Mouse (Mus musculus) embryonic facial prominence, embryonic 14.5 days (tissue): ENCODE measurements around the gene Gad1. TPM values are rescaled to one million over a fixed set of nuclear protein-coding genes. Genes with fewer than 3 reads are reported as not detected.

Source experiments
- ATAC-seq: fragments of 200-750 bp; cut with Nextera tagmentation; 2 replicates; pipeline ENCODE4 v1.8.0; 2017; ENCODE audit warnings: low read depth, moderate number of reproducible peaks, moderate TSS enrichment
- DNase-seq: peaks from one replicate; pipeline ENCODE4 v3.0.0-alpha.2; 2015; ENCODE audit warnings: low spot score
- H3K27ac ChIP-seq: fragments of 300-500 bp; sonication (generic); replicated peaks from 2 replicates; pipeline ENCODE4 v1.5.1; 2014; ENCODE audit warnings: low read depth, mild to moderate bottlenecking, low read length, moderate library complexity
- H3K27me3 ChIP-seq: fragments of 300-500 bp; sonication (generic); replicated peaks from 2 replicates; pipeline ENCODE4 v1.6.1; 2014; ENCODE audit warnings: low read length; ENCODE audit not compliant: control insufficient read depth, insufficient read depth
- H3K36me3 ChIP-seq: fragments of 300-500 bp; sonication (generic); 2 replicates; pipeline ENCODE4 v1.6.1; 2014; ENCODE audit warnings: low read length, mixed read lengths; ENCODE audit not compliant: control insufficient read depth, insufficient read depth
- H3K4me1 ChIP-seq: fragments of 300-500 bp; sonication (generic); 2 replicates; pipeline ENCODE4 v1.6.1; 2014; ENCODE audit warnings: antibody characterized with exemption, low read length; ENCODE audit not compliant: control insufficient read depth, insufficient read depth
- H3K4me2 ChIP-seq: fragments of 300-500 bp; sonication (generic); 2 replicates; pipeline ENCODE4 v1.6.1; 2014; ENCODE audit warnings: low read depth, mild to moderate bottlenecking, low read length, moderate library complexity, mixed read lengths
- H3K4me3 ChIP-seq: fragments of 300-500 bp; sonication (generic); 2 replicates; pipeline ENCODE4 v1.5.1; 2014; ENCODE audit warnings: low read depth, mild to moderate bottlenecking, low read length
- H3K9ac ChIP-seq: fragments of 300-500 bp; sonication (generic); 2 replicates; pipeline ENCODE4 v1.6.1; 2014; ENCODE audit warnings: low read depth, mild to moderate bottlenecking, low read length, moderate library complexity, mixed read lengths
- H3K9me3 ChIP-seq: fragments of 300-500 bp; sonication (generic); 2 replicates; pipeline ENCODE4 v1.6.1; 2016; ENCODE audit warnings: low read length; ENCODE audit not compliant: control insufficient read depth
- WGBS: fragments of 180-500 bp; shearing (Covaris S2); extraction: QIAGEN DNeasy Blood & Tissue Kit; methylation state at CpG from one replicate; pipeline ENCODE4 v1.1.7; 2014; 5-methylcytosine and 5-hydroxymethylcytosine counted together
- polyA plus RNA-seq: library from polyadenylated mRNA; unstranded; fragments of >200 nt; fragmentation: Nextera tagmentation; extraction: Ambion mirVana; gene quantifications from 2 replicates; pipeline ENCODE4 v1.2.1, GENCODE M21; 2014

Gene Gad1
- polyA plus RNA-seq, 1 experiment from 2014 or later, result 0.08 TPM

- Histone ChIP-seq H3K27ac (no peak overlapping the region), H3K4me3 (no peak overlapping the region), H3K9ac (no peak overlapping the region), H3K27me3 (no peaks in the 10 kb centered on the region), H3K4me2 (no peak overlapping the region), H3K36me3 (no peaks in the 10 kb centered on the region), H3K4me1 (no peaks in the 10 kb centered on the region), H3K9me3 (no peaks in the 10 kb centered on the region)
- ATAC-seq, result no peak
- WGBS, result 73% methylated on average over 2 of the region's 2 CpGs
- no peak for DNase-seq
Observed at GRCm38 (mm10) chr2:70551446-70551845, 1.4 kb upstream of the Gad1 start.

GRCm38 (mm10) chr2:70552067-70552598, 739 bp upstream of the Gad1 start:
- WGBS, result 79% methylated on average over 15 of the region's 15 CpGs
- no peak overlapping the region for H3K9ac ChIP-seq
- H3K9me3 ChIP-seq, result no peaks in the 10 kb centered on the region
- H3K27me3 ChIP-seq, result no peaks in the 10 kb centered on the region
- DNase-seq (no peak), ATAC-seq (no peak)
- H3K4me3 ChIP-seq, result no peak overlapping the region
- H3K36me3 ChIP-seq, result no peaks in the 10 kb centered on the region
- no peaks in the 10 kb centered on the region for H3K4me1 ChIP-seq
- H3K27ac ChIP-seq, result no peak overlapping the region
- H3K4me2 ChIP-seq, result no peak overlapping the region

- no peak for ATAC-seq
- Histone ChIP-seq H3K36me3 (no peaks in the 10 kb centered on the region), H3K4me3 (no peak overlapping the region), H3K27ac (no peak overlapping the region), H3K27me3 (peaks cover 3% of the 10 kb centered on the region), H3K4me2 (no peak overlapping the region), H3K9ac (no peak overlapping the region), H3K9me3 (no peaks in the 10 kb centered on the region), H3K4me1 (no peaks in the 10 kb centered on the region)
- WGBS, result 81% methylated on average over 3 of the region's 3 CpGs
- no peak for DNase-seq
Observed at GRCm38 (mm10) chr2:70553826-70554225, 954 bp downstream of the Gad1 start.

- no peak overlapping the region for H3K9ac ChIP-seq
- 7% methylated on average over 17 of the region's 18 CpGs for WGBS
- 0 out of 2 replicates have a peak, but pooled peaks have one; percentile 65 for ATAC-seq
- H3K4me2 ChIP-seq, result no peak overlapping the region
- H3K4me1 ChIP-seq, result peaks cover 11% of the 10 kb centered on the region
- no peaks in the 10 kb centered on the region for H3K36me3 ChIP-seq
- peaks cover 48% of the 10 kb centered on the region for H3K27me3 ChIP-seq
- H3K9me3 ChIP-seq, result no peaks in the 10 kb centered on the region
- DNase-seq, result peak; percentile 95
- no peak overlapping the region for H3K27ac ChIP-seq
- H3K4me3 ChIP-seq, result no peak overlapping the region
Observed at GRCm38 (mm10) chr2:70558112-70558842, 5.4 kb downstream of the Gad1 start.

- ATAC-seq (no peak), DNase-seq (no peak)
- Histone ChIP-seq H3K4me1 (peaks cover 13% of the 10 kb centered on the region), H3K4me2 (no peak overlapping the region), H3K4me3 (no peak overlapping the region), H3K27me3 (peaks cover 55% of the 10 kb centered on the region), H3K27ac (no peak overlapping the region), H3K9ac (no peak overlapping the region), H3K36me3 (no peaks in the 10 kb centered on the region), H3K9me3 (no peaks in the 10 kb centered on the region)
- WGBS, result 11% methylated on average over 24 of the region's 24 CpGs
Observed at GRCm38 (mm10) chr2:70558843-70559451, 6.1 kb downstream of the Gad1 start.

GRCm38 (mm10) chr2:70559520-70559919, 6.6 kb downstream of the Gad1 start:
- H3K36me3 ChIP-seq, result no peaks in the 10 kb centered on the region
- peaks cover 60% of the 10 kb centered on the region for H3K27me3 ChIP-seq
- H3K4me3 ChIP-seq, result no peak overlapping the region
- H3K4me1 ChIP-seq, result peaks cover 13% of the 10 kb centered on the region
- H3K27ac ChIP-seq, result no peak overlapping the region
- no peak overlapping the region for H3K4me2 ChIP-seq
- no peaks in the 10 kb centered on the region for H3K9me3 ChIP-seq
- WGBS, result under 1% methylated on average over 13 of the region's 13 CpGs
- no peak overlapping the region for H3K9ac ChIP-seq
- DNase-seq, result peak; percentile 86
- no peak for ATAC-seq

- no peak overlapping the region for H3K27ac ChIP-seq
- ATAC-seq (peak; percentile 41; the same call in 1 of the 2 replicates), DNase-seq (peak; percentile 66)
- H3K4me1 ChIP-seq, result peaks cover 13% of the 10 kb centered on the region
- no peaks in the 10 kb centered on the region for H3K9me3 ChIP-seq
- H3K9ac ChIP-seq, result no peak overlapping the region
- no peaks in the 10 kb centered on the region for H3K36me3 ChIP-seq
- under 1% methylated on average over 28 of the region's 29 CpGs for WGBS
- peak overlapping the region; percentile 39 for H3K4me2 ChIP-seq
- peaks cover 78% of the 10 kb centered on the region for H3K27me3 ChIP-seq
- H3K4me3 ChIP-seq, result peak overlapping the region; percentile 35
Observed at GRCm38 (mm10) chr2:70561077-70561795, 8.4 kb downstream of the Gad1 start.

- H3K4me1 ChIP-seq, result peaks cover 17% of the 10 kb centered on the region
Observed at GRCm38 (mm10) chr2:70562011-70562491, 9.2 kb downstream of the Gad1 start.

More at GRCm38 (mm10) chr2:70562011-70562491, 9.2 kb downstream of the Gad1 start:
- no peaks in the 10 kb centered on the region for H3K36me3 ChIP-seq
- H3K4me3 ChIP-seq, result peak overlapping the region; percentile 35
- H3K4me2 ChIP-seq, result peak overlapping the region; percentile 54
- no peak for DNase-seq
- H3K9ac ChIP-seq, result no peak overlapping the region
- H3K27me3 ChIP-seq, result peaks cover 86% of the 10 kb centered on the region
- no peak for ATAC-seq
- H3K9me3 ChIP-seq, result no peaks in the 10 kb centered on the region
- WGBS, result 2% methylated on average over 38 of the region's 42 CpGs
- H3K27ac ChIP-seq, result no peak overlapping the region
